ENCODE assay signal across 10 mouse cellular contexts in the genomic region with DNA sequence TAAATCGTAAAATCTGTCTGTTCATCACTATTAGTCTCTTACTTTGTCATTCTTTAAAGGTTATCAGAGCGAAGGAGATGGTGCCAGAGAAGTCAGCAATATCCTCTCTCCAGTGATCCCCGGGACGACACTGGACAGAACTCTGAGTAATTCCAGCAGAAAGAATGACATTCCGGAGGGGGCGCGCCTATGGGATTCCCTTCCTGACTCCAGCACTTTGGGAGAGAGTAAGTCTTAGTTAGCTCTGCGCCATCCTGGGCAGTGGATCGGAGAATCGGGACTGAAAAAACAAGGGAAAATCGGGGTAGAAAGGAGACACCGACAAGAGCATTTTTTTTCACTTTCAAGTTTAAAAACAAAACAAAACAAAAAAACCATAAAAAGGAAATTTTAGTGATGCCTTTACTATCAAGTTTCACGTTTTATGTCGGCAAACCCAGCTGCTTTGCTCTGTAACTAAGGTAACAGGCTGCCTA. TPM values are rescaled to one million over a fixed set of nuclear protein-coding genes. Genes with fewer than 3 reads are reported as not detected.
A peak's percentile ranks its signal among the peaks of the same experiment; 100 is the strongest.
DNase-seq lines count a peak whose midpoint lies in the region; ATAC-seq and TF ChIP-seq lines count a peak whose summit lies in the region.
"Had no signal": no experiment of that assay in that cellular context is flagged by ENCODE, and none has a peak within 500 bp of the region (broad histone marks: within the 10 kb centered on the region; RNA-seq: fewer than 3 reads in every experiment).

No protein-coding gene starts in this region.

- peak; percentile 11 to 22 for DNase-seq in kidney, postnatal 4 days
- DNase-seq in kidney, adult 2 months = no peak
- peak; percentile 23 for DNase-seq in embryo, embryonic 9.5 days (ENCODE audit: extremely low spot score)
- DNase-seq in thymus, postnatal 36 days = no peak
- DNase-seq in layer of hippocampus, adult 9-10 months (ENCODE audit: low spot score) = no peak
- no peak for DNase-seq in thymus, postnatal 0 days (ENCODE audit: low spot score)
- DNase-seq: cerebellum, adult 9-11 months had no signal

- no peaks in the 10 kb centered on the region for H3K36me3 ChIP-seq in kidney, adult 2 months (ENCODE audit: control insufficient read depth, insufficient read depth, low read length)
- H3K36me3 ChIP-seq in hindbrain, embryonic 15.5 days = no peaks in the 10 kb centered on the region
- no peaks in the 10 kb centered on the region for H3K36me3 ChIP-seq in neural tube, embryonic 13.5 days

- ATAC-seq in hindbrain, embryonic 15.5 days (ENCODE audit: low FRiP score, low read depth) = no peak
- ATAC-seq in neural tube, embryonic 13.5 days (ENCODE audit: low read depth) = no peak

- H3K27ac ChIP-seq in kidney, adult 2 months (ENCODE audit: insufficient read depth, low read depth, low read length) = no peak overlapping the region
- H3K27ac ChIP-seq in hindbrain, embryonic 15.5 days (replicated peaks) = no peak overlapping the region
- H3K27ac ChIP-seq in neural tube, embryonic 13.5 days (replicated peaks) = no peak overlapping the region

- TF ChIP-seq CTCF in kidney, adult 2 months (conservative IDR thresholded peaks at IDR 0.05; ENCODE audit: insufficient read depth, insufficient read length, low read depth, low read length) = no peak

- 0 out of 2 replicates have a peak overlapping the region, but pooled peaks have one; percentile 9 for H3K9ac ChIP-seq in hindbrain, embryonic 15.5 days
- H3K9ac ChIP-seq in neural tube, embryonic 13.5 days = no peak overlapping the region

- 4% methylated on average over 14 of the region's 14 CpGs for WGBS in kidney, adult 2 months
- WGBS in hindbrain, embryonic 15.5 days = 1% methylated on average over 14 of the region's 14 CpGs
- WGBS in neural tube, embryonic 13.5 days = 2% methylated on average over 14 of the region's 14 CpGs

- H3K9me3 ChIP-seq in hindbrain, embryonic 15.5 days = no peaks in the 10 kb centered on the region
- H3K9me3 ChIP-seq in neural tube, embryonic 13.5 days = no peaks in the 10 kb centered on the region

- H3K4me2 ChIP-seq in hindbrain, embryonic 15.5 days = peak overlapping the region; percentile 56
- H3K4me2 ChIP-seq in neural tube, embryonic 13.5 days = peak overlapping the region; percentile 47

- no peaks in the 10 kb centered on the region; the same call in 1 of the 2 replicates for H3K4me1 ChIP-seq in kidney, adult 2 months (ENCODE audit: control insufficient read depth, insufficient read depth, low read length)
- H3K4me1 ChIP-seq in hindbrain, embryonic 15.5 days (replicated peaks) = peaks cover 15% of the 10 kb centered on the region
- peaks cover 14% of the 10 kb centered on the region for H3K4me1 ChIP-seq in neural tube, embryonic 13.5 days (replicated peaks)

- no peak overlapping the region for H3K4me3 ChIP-seq in kidney, adult 2 months (ENCODE audit: insufficient read depth, low read depth, low read length)
- peak overlapping the region; percentile 32 for H3K4me3 ChIP-seq in hindbrain, embryonic 15.5 days
- peak overlapping the region; percentile 12; the same call in 1 of the 2 replicates for H3K4me3 ChIP-seq in neural tube, embryonic 13.5 days

- H3K27me3 ChIP-seq in kidney, adult 2 months (replicated peaks; ENCODE audit: control insufficient read depth, insufficient read depth, low read length) = peaks cover 1% of the 10 kb centered on the region; the same call in 1 of the 2 replicates
- peaks cover 32% of the 10 kb centered on the region for H3K27me3 ChIP-seq in hindbrain, embryonic 15.5 days
- H3K27me3 ChIP-seq in neural tube, embryonic 13.5 days = peaks cover 37% of the 10 kb centered on the region

- no peak for TF ChIP-seq POLR2A in kidney, adult 2 months (IDR thresholded peaks at IDR 0.05; ENCODE audit: low read depth, low read length)

RNA-seq across cellular contexts. Expression of a gene that starts 0.9 kb away (rescaled TPM):
- polyA plus RNA-seq in kidney, adult 2 months (2012; rRNA removed) = not detected in 2 replicates
- polyA plus RNA-seq in hindbrain, embryonic 15.5 days (2015; fragmentation: Nextera tagmentation; extraction: Ambion mirVana) = 0.14 and 0.45 TPM in 2 replicates
- not detected in 2 replicates for polyA plus RNA-seq in neural tube, embryonic 13.5 days (2015; fragmentation: Nextera tagmentation; extraction: Ambion mirVana)
- not detected in 2 replicates for polyA plus RNA-seq in thymus, postnatal 0 days (2015; fragmentation: Nextera tagmentation; extraction: Ambion mirVana)
- polyA plus RNA-seq: small intestine, adult 2 months had no signal

RNA-seq across cellular contexts. Expression of a gene that starts 24.4 kb away (rescaled TPM):
- not detected in 2 replicates for polyA plus RNA-seq in kidney, adult 2 months (2012; rRNA removed)
- polyA plus RNA-seq in hindbrain, embryonic 15.5 days (2015; fragmentation: Nextera tagmentation; extraction: Ambion mirVana) = 0.21 TPM in 1 of 2 replicates, not detected in the other
- polyA plus RNA-seq in neural tube, embryonic 13.5 days (2015; fragmentation: Nextera tagmentation; extraction: Ambion mirVana) = not detected in 2 replicates
- not detected in 2 replicates for polyA plus RNA-seq in thymus, postnatal 0 days (2015; fragmentation: Nextera tagmentation; extraction: Ambion mirVana)
- polyA plus RNA-seq: small intestine, adult 2 months had no signal

RNA-seq across cellular contexts. Expression of a gene that starts 38.1 kb away (rescaled TPM):
- polyA plus RNA-seq in kidney, adult 2 months (2012; rRNA removed) = 0.11 and 0.37 TPM in 2 replicates
- not detected in 2 replicates for polyA plus RNA-seq in hindbrain, embryonic 15.5 days (2015; fragmentation: Nextera tagmentation; extraction: Ambion mirVana)
- not detected in 2 replicates for polyA plus RNA-seq in neural tube, embryonic 13.5 days (2015; fragmentation: Nextera tagmentation; extraction: Ambion mirVana)
- polyA plus RNA-seq in thymus, postnatal 0 days (2015; fragmentation: Nextera tagmentation; extraction: Ambion mirVana) = not detected in 2 replicates
- polyA plus RNA-seq: small intestine, adult 2 months had no signal

RNA-seq across cellular contexts. Expression of a gene that starts 43.1 kb away (rescaled TPM):
- 0.02 TPM in 1 of 2 replicates, not detected in the other for polyA plus RNA-seq in kidney, adult 2 months (2012; rRNA removed)
- polyA plus RNA-seq in hindbrain, embryonic 15.5 days (2015; fragmentation: Nextera tagmentation; extraction: Ambion mirVana) = 27.2 and 29.9 TPM in 2 replicates
- polyA plus RNA-seq in neural tube, embryonic 13.5 days (2015; fragmentation: Nextera tagmentation; extraction: Ambion mirVana) = 19.6 and 21.9 TPM in 2 replicates
- not detected in 2 replicates for polyA plus RNA-seq in thymus, postnatal 0 days (2015; fragmentation: Nextera tagmentation; extraction: Ambion mirVana)
- polyA plus RNA-seq: small intestine, adult 2 months had no signal

Comparison
In these comparisons a context has a peak if more than half of its experiments do, and no peak if none do; other contexts are left out.
1. DNase-seq: peak in kidney, postnatal 4 days (2 of 2) and embryo, embryonic 9.5 days (single experiment); none in kidney, adult 2 months (single experiment), thymus, postnatal 36 days (0 of 2), layer of hippocampus, adult 9-10 months (single experiment) and thymus, postnatal 0 days (single experiment).